Mouse (Mus musculus) naive thymus-derived CD4-positive, alpha-beta T cell, adult 2 months (primary cell): ENCODE measurements around the gene Erc2.

Experiments used
- DNase-seq: peaks from one replicate; pipeline ENCODE4 v3.0.0-alpha.2; 2011; ENCODE audit warnings: low read depth

Gene Erc2

DNA sequence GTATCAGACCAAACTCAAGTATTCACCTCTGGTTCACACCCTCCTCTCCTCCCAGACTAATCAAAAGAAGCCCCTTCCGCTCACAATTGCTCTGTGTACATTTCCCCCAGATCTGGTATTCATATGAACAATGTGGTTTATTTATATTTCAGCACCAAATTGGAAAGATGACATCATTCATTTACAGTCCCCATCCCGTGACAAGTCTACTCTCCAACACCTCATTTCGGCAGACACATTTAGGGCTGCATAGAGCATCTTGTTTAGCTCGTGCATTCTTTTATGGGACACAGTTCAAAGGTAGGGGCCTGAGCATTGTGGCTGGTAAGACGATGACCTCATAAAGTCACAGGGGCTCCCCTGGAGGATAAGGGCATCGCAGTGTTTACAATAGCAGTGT, 677.9 kb downstream of the Erc2 start:
- no peak for DNase-seq

DNA sequence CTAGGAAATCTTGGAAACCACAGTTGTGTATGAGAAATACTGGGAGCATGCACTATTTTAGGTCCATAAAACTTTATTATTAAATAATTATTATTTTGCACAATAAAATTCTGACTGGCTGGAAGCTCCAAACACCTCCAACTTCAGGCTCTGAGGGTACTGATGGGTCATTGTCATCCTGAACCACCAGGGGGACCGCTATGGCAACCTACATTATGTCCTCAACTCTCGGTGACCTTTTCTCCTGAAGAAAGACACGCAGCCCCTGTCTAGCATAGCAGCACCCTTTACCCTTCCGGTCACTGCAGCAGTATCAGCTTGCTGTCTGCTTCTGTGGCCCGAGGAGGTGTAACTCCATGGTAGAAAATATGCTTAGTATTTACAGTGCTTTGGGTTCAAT, 679.0 kb downstream of the Erc2 start:
- no peak for DNase-seq

DNA sequence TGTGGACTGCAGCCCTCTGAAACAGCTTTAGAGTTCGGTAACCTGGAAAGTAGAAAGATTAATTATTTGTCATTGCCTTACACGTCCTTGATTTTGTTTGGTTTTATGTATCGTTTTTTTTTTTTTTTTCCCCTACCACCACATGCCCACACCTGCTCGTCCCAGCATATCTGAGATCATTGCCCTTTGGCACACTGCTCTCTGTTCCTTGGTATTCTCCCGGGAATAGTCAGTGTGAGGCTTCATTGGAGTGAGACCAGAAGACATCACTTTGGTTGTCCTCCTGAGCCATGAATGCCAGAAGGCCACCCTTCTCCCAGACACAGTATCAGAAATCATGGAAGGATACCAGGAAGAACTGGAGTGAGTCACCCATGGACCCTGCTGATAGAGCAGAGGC, 681.9 kb downstream of the Erc2 start:
- DNase-seq: no peak

DNA sequence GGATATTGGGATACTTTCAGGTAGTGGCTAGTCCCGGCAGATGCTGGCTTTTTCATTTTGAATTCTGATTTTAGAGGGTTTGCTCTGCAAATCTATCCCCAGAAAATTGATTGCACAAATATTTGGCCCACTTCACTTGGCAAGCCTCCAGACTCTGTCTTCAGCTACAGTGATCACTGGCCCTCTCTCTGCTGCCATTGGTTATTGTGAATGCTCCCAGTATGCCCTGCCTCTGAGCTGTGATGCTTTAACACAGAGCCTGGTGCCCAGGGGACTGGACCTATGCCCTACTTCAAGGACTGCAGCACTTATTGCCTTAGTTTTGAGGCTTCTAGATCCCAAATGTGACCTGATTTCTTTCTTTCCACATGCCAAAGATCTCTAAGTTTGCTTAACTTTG, 686.4 kb downstream of the Erc2 start:
- no peak for DNase-seq

DNA sequence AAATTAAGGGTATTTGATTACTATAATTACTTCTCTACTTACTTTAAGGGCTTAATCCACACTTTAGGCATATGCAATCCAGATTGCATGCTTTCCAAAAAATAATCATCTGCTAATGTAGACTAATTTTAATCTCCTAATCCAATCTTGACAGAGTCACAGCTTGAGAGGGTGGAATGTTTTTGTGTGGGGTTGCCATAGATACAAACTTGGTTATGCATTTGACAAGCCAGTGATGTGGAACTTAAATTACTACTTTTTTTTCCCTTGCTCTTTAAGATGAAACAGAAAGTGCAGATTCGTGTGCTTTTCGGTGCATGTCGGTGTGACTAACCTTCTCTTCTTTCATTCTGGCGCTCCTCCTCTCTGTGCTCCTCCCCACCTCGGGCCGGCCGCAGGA, 694.6 kb downstream of the Erc2 start:
- no peak for DNase-seq

DNA sequence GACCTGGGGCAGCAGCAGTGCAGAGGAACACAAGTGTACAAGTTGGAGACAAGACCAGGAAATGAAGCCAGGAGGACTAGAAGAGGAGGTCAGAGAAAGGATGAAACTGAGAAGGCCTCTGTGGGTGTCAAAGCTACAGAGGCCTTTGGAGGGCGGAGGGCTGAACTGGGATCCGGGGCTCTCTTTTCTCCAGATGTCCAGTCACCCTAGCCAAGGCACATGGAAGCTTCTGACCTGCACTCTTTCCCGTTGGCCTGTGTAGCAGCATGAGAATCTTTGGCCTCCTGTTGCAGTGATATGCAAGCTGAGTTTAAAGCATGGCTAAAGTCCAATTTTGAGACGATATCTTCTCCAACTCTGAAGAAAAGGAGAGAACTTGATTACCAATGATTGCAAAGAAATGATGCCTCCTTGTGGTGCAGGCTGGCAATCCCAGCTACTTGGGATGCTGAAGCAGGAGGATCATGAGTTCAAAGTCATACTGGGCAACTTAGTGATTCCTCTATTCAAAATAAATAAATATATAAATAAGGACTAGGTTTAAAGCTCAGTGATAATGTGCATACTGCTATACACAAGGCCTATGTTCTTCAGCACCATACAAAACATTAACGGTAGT, 699.8 kb downstream of the Erc2 start:
- DNase-seq: no peak

DNA sequence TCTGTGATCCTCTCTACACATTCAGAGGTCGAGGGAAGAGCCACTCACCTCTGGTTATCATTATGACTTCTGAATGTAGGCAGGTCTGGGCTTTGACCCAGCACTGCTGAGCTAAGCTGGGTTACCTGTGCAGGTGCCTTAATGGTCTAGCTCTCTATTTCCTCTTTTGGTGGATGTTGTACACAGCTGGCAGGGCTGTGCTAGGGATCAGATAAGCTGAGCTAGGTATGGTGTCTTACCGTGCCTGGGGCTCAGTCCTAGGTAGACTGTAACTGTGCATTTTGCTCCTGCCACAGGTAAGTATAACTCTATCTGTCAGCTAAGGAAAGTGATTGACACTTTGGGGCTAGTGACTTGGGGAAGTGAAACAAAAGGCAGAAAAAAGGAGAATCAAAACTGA, 701.0 kb downstream of the Erc2 start:
- no peak for DNase-seq

DNA sequence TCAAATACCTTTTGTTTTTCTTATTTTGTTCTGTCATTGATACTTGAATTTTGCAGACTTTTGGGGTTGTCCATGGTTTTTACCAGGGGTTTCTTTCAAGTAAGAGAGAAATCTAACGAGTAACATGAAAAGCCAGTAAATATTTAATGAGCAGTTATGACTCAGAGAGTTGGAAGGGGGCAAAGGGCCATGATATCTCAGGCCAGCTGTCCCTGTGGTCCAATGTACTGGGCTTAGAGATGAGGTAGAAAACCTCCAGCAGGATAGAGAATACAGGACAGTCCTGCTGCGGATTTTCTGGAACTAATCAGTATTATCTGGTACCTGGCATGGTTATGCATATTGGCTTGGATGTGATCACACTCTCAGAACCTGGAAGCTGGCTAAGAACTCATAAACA, 701.5 kb downstream of the Erc2 start:
- DNase-seq: no peak

DNA sequence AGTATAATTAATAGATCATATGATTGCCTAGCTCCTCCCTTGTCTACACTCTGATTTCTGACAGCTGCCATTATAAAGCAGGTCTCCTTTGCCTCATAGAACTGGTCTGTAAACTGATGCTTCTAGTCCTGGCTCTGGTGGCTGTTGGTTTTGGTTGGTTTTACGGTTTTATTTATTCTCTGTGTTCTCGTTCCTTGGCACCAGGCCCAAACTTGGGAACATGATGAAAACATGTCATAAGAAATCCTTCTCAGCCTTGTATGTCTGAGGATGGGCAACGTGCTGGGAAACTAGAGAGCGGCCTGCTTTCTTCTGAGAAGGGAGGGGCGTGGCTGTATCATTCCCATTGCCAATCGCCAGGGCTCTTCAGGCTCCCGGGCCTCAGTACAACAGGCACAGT, 704.2 kb downstream of the Erc2 start:
- DNase-seq: no peak

DNA sequence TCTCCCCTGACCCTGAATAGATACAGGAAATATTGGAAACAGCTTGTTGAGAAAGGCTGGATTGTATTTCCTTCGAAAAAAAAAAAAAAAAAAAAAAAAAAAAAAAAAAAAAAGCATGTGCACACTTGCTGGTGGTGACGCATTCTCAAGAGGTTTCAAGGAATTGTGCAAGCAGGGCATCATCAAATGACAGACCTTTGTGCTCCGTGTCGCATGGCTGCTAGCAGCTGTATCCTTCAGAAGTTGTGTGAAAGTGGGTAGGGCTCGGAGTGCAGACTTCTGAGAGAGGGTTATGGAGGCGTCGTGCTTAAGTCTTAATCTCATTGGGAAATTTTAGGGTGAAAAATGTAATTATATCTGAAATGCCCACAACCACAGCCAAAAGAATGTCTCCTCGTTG, 706.3 kb downstream of the Erc2 start:
- no peak for DNase-seq

DNA sequence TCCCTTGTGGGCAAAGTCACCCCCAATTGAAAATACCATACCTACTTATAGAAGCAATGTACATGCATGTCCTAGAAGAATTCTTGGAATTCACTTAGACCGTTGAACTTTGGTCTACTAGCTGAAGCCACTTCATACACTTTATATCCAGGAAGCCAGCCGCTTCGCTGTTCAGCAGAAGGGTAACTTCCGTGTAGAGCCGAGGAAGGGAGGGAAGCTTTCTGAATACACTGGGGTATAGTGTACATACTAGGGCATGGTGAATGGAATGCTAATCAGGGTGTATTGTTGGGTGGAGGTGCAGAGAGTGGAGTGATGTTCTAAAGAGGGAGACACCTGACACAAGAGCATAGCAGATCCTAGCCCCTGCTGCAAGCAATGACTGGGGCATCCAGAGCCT, 708.9 kb downstream of the Erc2 start:
- DNase-seq: no peak

DNA sequence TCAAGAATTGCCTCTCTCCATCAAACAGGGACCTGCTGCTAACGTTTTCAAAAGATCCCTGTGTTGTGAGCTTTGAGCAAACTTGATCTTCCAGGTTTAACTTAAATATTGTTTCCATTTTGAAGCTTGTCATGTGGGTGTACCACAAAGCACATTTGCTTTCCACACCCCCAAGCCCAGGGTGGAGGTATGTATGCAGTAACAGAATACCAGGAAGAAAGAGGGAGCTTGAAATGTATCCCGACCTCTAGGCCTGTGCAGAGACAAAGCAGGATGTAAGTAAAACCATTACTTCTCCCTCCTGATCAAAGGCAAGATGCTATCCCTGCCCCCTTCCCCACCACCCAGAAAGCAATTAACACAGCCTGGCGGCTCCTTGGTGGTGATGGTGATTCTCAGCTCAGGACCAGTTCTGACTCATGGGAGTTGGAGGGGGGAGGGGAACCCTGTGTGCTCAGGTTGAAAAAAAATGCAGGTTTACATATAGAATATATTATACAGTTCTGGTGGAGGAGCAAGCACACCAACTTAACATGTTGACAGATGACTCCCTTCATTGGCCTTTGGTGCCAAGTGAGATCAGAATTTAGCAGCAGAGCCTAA, 710.2 kb downstream of the Erc2 start:
- DNase-seq: no peak

DNA sequence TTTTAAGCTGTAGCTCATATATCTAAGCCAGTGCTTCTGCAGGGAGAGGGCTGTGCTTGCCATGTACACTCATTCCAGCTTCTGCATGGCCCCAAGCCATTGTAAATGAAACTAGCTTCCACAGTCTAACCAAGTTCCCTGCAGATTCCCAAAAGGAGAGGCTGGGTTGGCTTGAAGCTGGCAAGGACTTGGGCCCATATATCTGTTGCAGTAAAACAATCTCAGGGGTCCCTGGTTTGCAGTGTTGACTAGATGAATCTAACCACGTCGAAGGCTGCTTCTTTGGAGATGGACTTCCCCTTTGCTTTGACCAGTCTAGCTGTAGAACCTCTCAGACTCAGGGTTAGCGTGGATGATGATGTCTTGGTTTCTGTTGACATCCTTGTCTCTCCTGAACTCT, 716.9 kb downstream of the Erc2 start:
- no peak for DNase-seq

DNA sequence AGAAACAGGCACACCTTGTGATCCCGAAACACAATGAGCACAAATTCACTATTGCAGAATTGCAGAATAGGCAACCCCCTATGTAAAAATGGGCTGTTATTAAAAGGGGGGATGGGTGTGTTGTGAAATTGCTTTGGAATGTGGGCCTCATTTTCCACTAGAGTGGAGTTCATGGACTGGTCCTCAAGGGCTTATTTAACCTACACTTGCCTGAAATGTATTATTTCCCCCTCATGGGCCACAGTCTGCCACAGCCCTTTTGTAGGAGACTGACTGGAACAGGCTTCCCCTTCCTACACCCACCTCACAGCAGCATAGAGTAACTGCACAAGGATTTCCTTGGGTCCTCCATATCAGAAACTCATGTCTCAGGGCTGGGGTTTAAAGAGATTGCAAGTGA, 726.9 kb downstream of the Erc2 start:
- no peak for DNase-seq

DNA sequence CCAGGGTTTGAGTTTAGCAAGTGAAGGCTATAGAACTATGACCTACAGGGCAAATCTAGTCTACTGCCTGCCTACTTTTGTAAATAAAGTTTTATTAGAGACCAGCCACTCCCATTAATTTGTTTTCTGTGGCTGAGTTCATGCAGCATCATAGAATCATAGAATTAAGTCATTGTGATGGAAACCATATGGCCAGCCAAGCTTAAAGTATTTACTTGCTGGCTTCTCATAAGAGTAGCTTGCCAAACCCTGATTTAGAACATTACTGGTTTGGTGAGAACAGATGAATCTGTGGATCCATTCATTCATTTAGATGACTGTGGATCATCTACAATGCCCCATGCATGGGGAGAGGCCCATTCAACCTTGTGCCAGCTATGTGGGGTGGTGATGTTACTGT, 733.8 kb downstream of the Erc2 start:
- no peak for DNase-seq

DNA sequence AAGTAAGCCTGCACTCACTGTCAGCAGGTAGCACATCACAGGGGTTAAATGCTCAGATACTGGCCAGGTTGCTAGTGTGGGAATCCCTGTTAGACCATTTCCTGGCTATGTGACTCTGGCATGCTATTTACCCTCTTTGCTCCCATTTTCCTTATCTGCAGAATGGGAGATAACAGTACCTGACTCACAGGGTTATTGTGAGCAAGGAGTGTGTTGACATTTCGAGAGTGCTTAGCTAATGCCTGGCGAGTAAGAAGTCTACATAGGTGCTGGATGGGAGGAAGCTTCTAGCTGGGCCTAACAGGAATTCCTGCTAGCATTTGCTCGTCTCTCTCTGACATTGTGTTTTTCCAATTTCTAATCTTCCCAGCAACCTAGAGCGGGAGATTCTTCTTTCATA, 737.3 kb downstream of the Erc2 start:
- DNase-seq: no peak

DNA sequence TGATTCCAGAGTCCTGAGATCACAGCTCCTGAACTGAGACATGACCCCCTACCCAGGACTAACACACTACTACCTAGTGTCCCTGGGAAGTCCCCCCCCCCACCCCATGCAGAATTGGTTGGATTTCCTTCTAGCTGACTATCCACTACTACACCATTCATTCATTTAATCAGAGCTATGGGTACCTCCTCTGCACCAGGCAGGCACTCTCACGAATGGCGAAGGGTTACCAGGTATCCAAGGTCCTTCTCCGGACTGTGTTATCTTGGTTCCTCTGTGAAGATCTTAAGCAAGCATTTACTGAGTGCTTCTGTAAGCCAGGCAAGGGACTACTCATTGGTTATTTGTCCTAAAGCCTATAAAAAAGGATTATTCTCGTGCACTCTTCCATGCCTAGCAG, 737.8 kb downstream of the Erc2 start:
- no peak for DNase-seq

DNA sequence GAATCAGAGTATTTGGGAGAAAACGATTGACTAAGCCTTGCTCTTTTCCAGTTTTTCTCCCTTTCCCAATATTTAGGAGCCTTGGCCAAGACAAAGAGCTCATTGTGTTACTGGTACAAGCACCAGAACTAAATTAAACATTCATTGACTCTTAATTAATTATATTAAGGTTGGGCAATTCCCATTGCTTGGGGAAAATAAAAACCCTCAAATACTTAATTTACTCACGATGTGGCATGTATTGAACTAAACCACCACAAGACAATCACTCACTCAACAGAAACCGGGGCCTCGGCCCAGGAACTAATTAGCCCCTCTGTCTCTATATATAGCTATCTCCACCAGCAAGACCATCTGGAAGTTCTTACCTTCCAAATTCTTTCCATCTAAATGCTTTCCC, 740.1 kb downstream of the Erc2 start:
- no peak for DNase-seq

DNA sequence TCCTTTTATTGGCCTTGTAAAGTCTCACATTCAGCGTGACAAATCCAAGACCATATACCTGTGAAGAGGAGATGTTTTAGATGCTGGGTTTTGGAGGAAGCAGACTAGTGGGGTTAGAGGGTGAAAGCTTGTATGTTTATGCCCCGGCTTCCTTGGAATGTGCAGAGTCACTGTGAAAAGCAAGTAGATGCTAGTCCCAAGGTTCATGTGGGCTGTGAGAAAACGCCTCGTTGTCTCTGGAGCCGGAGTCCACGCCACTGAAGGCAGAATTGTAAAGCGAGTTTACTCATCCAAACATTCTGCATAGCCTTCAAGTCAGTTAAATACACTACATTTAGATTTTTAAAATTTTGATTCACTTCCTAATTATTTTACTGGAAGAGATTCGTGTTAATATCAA, 748.5 kb downstream of the Erc2 start:
- DNase-seq: no peak

DNA sequence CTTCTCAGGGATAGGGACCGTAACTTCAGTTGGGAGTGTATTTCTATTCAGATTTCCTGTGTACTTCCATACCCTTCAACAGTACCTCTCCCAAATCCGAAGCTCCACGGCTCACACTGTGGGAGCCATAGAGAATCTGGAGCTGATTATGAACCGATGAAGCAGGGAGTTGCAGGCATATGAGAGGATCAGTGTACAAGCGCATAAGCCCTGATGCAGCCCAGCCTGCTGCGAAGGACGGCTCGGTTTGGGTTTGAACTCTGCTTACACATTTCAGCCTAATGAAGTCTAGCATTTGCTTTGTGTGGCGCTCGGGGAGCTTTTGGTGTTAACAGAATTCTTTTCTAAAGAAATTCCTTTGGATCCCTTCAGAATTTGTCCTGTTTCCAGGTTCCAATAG, 749.4 kb downstream of the Erc2 start:
- DNase-seq: no peak

DNA sequence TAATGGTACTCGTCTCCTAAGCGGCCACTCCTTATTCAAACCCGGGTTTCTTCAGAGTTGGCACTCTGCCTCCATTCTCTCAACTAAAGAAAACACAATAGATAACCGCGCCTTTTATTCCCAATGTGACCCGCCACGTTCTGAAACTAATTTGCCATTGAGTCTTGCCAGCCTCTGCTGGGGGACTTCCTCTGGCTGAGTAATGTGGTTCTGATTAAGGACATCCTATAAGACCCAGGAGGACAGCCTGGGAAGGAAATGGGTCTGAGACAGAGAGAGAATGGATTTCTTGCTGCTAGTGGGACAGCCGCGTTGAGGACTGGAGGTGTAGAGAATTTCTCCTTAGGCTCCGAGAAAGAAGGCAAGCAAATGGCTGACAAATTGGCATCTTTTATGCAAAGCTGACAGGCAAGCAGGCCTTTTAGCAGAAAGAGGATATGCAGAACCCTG, 753.4 kb downstream of the Erc2 start:
- DNase-seq: no peak

DNA sequence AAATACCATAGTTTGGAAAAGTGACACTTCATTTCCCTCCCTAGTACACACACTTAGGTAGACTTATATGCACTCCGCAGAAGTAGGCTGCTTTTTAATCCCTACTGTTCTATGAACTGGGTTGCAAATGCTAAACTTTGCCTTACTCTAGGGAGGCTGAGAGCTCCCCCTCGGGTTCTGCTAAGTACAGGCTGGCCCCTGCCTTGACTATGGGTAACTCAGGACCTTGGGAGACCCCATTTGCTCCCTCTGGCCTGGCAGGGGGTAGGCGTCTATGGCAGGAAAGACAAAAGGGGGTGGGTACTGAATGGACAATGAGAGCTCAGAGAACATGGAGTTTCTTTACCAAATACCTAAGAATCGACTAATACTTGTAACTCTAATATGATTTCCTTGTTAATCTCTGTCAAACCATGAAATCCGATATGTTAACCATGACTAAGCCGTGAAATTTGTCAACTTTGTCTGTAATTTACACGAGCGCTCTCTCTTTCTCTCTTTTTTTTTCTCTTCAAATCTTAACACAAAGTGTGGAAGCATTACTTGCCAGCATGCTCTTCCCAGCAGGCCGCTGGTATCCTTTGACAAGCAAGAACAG, 754.1 kb downstream of the Erc2 start:
- DNase-seq: no peak

DNA sequence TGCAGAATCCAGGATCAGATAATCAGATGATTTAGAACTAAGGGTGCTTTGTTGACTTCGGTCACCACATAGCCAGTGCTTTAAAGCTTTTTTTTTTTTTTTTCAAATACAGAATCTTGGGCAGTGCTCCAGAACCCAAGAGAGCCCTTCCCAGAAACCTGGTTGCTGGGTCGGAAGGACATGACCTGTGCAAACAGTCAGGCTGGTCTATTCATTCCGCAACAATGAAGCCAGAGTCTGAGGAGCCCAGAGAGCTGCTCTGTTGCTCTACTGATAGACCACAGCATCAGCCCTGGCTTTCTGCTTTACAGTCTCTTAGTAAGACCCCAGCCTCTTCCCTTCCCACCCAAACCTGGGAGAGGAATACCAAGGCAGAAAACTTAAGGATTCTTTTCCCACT, 755.3 kb downstream of the Erc2 start:
- no peak for DNase-seq

DNA sequence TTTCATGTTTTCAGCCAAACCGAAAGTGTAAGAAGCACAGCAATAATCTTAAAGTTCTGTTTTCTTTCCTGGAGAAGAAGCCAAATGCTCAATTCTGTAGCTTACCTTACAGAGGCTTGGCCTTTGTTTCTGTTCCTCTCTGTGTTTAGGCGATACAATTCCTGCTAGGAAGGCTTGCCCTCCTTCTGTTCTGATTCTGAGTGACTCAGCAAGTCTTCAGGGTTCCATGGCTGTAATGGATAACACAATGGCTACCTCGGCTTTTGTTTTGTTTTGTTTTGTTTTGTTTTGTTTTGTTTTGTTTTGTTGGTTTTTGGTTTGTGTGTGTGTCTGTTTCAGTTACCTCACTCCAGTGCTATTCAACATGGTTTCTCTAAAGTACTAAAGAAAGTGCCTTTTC, 757.9 kb downstream of the Erc2 start:
- no peak for DNase-seq
